Mouse (Mus musculus) G1E (cell line): ENCODE data around the gene Psmd13. TPM values are rescaled to one million over a fixed set of nuclear protein-coding genes. Genes with fewer than 3 reads are reported as not detected.
A peak's percentile ranks its signal among the peaks of the same experiment; 100 is the strongest.

ENCODE experiments used
- ATAC-seq: 2 replicates; pipeline ENCODE4 v1.8.0; 2016; ENCODE audit warnings: mild to moderate bottlenecking; ENCODE audit not compliant: insufficient number of reproducible peaks, poor library complexity, low FRiP score, severe bottlenecking; ENCODE audit errors: extremely low read depth
- DNase-seq: peaks from one replicate; pipeline ENCODE4 v3.0.0; 2012; ENCODE audit warnings: low spot score
- H3K27me3 ChIP-seq: 2 replicates; pipeline ENCODE4 v1.6.1; 2012; ENCODE audit warnings: mild to moderate bottlenecking, low read length, inconsistent platforms; ENCODE audit not compliant: insufficient read depth
- H3K36me3 ChIP-seq: replicated peaks from 2 replicates; pipeline ENCODE3; 2012; ENCODE audit warnings: mild to moderate bottlenecking, inconsistent platforms
- H3K4me1 ChIP-seq: 2 replicates; pipeline ENCODE4 v1.6.1; 2012; ENCODE audit warnings: low read depth, low read length, inconsistent platforms, mixed read lengths; ENCODE audit not compliant: insufficient read depth
- H3K4me3 ChIP-seq: 2 replicates; pipeline ENCODE4 v1.5.1; 2012; ENCODE audit warnings: low read depth, mild to moderate bottlenecking, inconsistent platforms, low read length, moderate library complexity, mixed read lengths
- H3K9me3 ChIP-seq: replicated peaks from 2 replicates; pipeline ENCODE4 v1.6.1; 2012; ENCODE audit warnings: inconsistent platforms
- CTCF ChIP-seq: IDR thresholded peaks from 2 replicates; pipeline ENCODE4 v1.5.1; 2012; ENCODE audit warnings: low read depth, low read length, inconsistent platforms, mixed read lengths
- GATA1 ChIP-seq: IDR thresholded peaks from 2 replicates; pipeline ENCODE4 v1.6.1; 2012; ENCODE audit warnings: borderline replicate concordance, low read length, inconsistent platforms, mixed read lengths
- GATA2 ChIP-seq: IDR thresholded peaks from 2 replicates; pipeline ENCODE4 v1.6.1; 2012; ENCODE audit warnings: low read depth, low read length, inconsistent platforms, borderline replicate concordance
- POLR2AphosphoS5 ChIP-seq: IDR thresholded peaks from 2 replicates; pipeline ENCODE4 v1.6.1; 2012; ENCODE audit warnings: low read depth, low read length, inconsistent platforms; ENCODE audit not compliant: insufficient replicate concordance
- TAL1 ChIP-seq: conservative IDR thresholded peaks from 2 replicates; pipeline ENCODE4 v1.6.1; 2012; ENCODE audit warnings: low read depth, low read length, inconsistent platforms, mixed read lengths
- polyA plus RNA-seq: library from polyadenylated mRNA; stranded (reverse); fragments of >175 nt; gene quantifications from 2 replicates; pipeline ENCODE4 v1.2.3, GENCODE M21; 2012
- total RNA-seq, 2 experiments: library from RNA; stranded (forward) in 1 of 2; stranded (reverse) in 1 of 2; fragments of 200-1000 nt in 1 of 2; fragments of >200 nt in 1 of 2; fragmentation: Nextera tagmentation in 1 of 2; gene quantifications; 2 replicates each; pipeline ENCODE4 v1.2.3; 2014 to 2017

The Psmd13 gene
- total and polyA plus RNA-seq, 3 experiments = 70.1 to 195 (median 93.7) TPM

DNA sequence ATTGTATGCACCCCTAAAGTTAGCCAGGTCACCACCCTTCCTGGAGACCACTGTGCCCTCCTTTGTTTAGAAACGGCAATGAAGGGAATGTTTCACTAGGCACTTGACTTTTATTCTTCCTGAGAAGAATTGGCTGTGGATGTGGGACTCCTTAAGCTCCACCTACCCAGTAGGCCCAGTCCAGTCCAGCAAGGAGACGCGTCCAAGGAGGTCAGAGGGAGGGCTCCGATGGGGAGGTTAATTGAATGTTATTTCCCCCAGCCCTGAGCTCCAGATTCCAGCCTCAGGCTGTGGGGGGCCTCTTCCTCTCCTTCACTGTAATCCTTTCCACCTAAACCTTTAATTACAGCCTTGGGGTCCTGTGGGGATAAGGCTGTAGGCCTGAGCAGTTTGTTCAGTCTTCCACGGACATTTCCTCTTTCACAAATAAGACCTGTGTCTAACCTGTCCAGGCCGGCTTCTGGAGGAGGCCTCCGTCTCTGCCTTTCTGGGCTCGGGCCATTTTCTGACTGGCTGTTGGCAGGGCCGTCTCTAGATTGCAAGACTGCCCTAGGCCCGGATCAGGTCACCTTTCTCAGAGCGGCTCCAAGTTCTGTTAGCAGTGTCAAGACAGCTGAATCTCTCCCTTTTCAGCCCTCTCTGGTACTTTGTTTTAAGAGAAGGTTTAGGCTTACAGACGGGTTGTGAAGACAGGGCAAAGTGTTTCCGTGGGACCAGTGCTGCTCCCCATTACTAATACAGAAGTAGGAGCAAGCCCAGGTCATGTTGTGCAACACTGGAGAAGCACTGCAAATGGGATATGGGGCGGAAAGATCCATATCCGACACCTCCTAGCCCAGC lies 20.5 kb downstream of the Psmd13 start:
- Histone ChIP-seq H3K9me3 (no peaks in the 10 kb centered on the region), H3K27me3 (peaks cover 14% of the 10 kb centered on the region; the same call in 1 of the 2 replicates), H3K4me3 (no peak overlapping the region), H3K36me3 (peaks cover 37% of the 10 kb centered on the region), H3K4me1 (0 out of 2 replicates have a peak, but pooled peaks cover 6% of the 10 kb centered on the region)
- ATAC-seq (no peak), DNase-seq (no peak)
- no peak for TF ChIP-seq GATA2
- TF ChIP-seq TAL1 = no peak
- TF ChIP-seq POLR2AphosphoS5 = no peak
- no peak for TF ChIP-seq GATA1
- TF ChIP-seq CTCF = no peak

DNA sequence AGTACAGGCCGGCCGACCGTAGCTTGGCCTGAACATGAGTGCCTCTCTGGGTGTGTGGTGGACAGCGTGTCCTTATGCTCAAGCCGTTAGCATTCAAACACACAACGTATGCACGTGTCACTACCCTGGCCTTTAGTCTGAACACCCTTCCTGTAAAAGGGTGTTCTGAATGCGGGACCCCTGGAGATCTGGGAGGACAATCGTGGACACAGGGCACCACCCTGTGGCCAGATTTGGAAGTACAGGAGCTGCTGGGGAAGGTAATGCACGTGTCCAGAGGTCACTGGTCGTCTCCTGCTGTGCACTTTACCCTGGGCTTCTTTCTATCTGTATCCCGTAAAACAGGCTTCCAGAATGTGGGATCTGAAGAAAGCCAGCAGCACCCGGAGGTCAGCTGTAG lies 21.4 kb downstream of the Psmd13 start:
- TF ChIP-seq CTCF (peak; percentile 91), GATA2 (no peak)
- H3K4me1 ChIP-seq = 0 out of 2 replicates have a peak, but pooled peaks cover 6% of the 10 kb centered on the region
- H3K9me3 ChIP-seq = no peaks in the 10 kb centered on the region
- peaks cover 14% of the 10 kb centered on the region; the same call in 1 of the 2 replicates for H3K27me3 ChIP-seq
- peak; percentile 71 for DNase-seq
- ATAC-seq = peak; percentile 34; the same call in 1 of the 2 replicates
- peaks cover 28% of the 10 kb centered on the region for H3K36me3 ChIP-seq
- no peak overlapping the region for H3K4me3 ChIP-seq

DNA sequence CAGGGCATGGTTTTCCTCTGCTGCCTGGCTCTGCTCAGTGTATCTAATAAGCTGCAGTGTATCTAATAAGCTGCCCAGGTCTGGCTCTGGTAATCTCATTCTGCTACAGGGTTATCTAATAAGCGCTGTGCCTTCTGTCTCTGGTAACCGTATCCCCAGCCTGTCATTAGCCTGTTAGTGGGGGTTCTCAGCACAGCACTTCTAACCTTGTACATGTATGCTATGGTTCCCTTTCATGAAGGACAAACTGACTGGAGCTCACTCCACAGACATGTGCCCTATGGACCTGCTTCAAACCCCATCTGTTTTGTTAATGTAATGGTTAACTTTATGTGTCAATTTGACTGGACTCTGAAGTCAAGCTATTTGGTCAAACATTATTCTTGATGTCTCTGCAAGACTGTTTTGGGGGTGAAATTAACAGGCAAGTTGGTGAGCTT lies 23.9 kb downstream of the Psmd13 start:
- Histone ChIP-seq H3K27me3 (peaks cover 16% of the 10 kb centered on the region; the same call in 1 of the 2 replicates), H3K9me3 (no peaks in the 10 kb centered on the region), H3K36me3 (peaks cover 4% of the 10 kb centered on the region), H3K4me1 (peaks cover 16% of the 10 kb centered on the region), H3K4me3 (no peak overlapping the region)
- TF ChIP-seq CTCF = no peak
- no peak for TF ChIP-seq TAL1
- TF ChIP-seq POLR2AphosphoS5 = no peak
- no peak for TF ChIP-seq GATA2
- no peak for TF ChIP-seq GATA1
- no peak for ATAC-seq
- DNase-seq = no peak

DNA sequence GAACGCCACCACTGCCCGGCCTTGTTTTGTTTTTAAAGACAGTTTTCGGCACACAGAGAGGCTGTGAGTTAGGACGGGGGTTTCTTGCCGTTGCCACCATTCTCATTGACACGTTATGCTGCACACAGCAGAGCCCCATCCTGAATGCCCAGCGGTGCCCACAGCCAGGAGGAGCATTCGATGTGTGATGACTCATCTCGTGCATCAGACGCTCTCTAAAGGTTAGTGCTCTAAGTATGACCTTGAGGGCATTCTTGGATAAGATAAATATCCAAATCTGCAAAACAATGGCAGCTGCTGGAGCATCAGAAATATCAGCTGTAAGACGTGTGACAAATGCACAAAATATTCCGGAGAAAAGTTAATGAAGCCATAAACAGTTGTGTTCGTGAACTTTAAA lies 25.4 kb downstream of the Psmd13 start:
- ATAC-seq (no peak), DNase-seq (no peak)
- no peak for TF ChIP-seq GATA2
- TF ChIP-seq POLR2AphosphoS5 = no peak
- Histone ChIP-seq H3K4me3 (no peak overlapping the region), H3K36me3 (no peaks in the 10 kb centered on the region), H3K27me3 (peaks cover 16% of the 10 kb centered on the region; the same call in 1 of the 2 replicates), H3K9me3 (no peaks in the 10 kb centered on the region), H3K4me1 (peaks cover 22% of the 10 kb centered on the region)

DNA sequence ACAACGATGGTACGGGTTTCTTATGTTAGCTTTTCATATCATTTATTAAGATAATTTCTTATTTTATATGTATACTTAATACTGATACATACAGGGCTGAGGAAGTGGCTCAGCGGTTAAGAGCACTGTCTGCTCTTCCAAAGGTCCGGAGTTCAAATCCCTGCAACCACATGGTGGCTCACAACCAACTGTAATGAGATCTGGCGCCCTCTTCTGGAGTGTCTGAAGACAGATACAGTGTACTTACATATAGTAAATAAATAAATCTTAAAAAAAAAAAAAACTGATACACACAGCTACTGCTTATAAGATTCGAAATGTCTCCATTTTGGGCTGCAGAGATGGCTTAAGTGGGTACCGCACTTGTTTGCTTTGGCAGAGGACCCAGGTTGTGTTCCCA lies 25.9 kb downstream of the Psmd13 start:
- DNase-seq = no peak
- H3K4me3 ChIP-seq = no peak overlapping the region
- peaks cover 28% of the 10 kb centered on the region for H3K4me1 ChIP-seq
- H3K27me3 ChIP-seq = peaks cover 22% of the 10 kb centered on the region
- TF ChIP-seq GATA1 (no peak), POLR2AphosphoS5 (no peak), GATA2 (no peak), CTCF (no peak), TAL1 (no peak)
- no peaks in the 10 kb centered on the region for H3K9me3 ChIP-seq
- no peaks in the 10 kb centered on the region for H3K36me3 ChIP-seq
- ATAC-seq = no peak

DNA sequence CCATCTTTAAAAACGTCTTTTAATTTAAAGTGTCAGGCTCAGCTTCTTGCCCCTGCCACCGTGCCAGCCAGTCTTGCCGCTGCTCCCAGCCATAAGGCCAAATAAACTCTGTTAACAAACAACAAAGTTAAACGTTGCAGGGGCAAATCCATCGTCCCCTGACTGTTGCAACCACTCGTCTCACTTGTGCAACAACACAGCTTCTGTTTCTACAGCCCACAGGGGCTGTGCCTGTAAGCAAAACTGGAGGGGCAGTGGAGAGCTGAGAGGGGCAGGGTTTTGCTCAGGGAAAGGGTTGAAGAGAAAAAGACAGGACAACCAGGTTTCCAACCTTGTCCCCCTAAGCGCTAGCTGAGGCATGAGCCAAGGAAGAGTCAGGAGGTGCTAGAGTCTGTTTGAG lies 26.4 kb downstream of the Psmd13 start:
- no peak overlapping the region for H3K4me3 ChIP-seq
- peaks cover 33% of the 10 kb centered on the region for H3K4me1 ChIP-seq
- DNase-seq = no peak
- H3K27me3 ChIP-seq = peaks cover 22% of the 10 kb centered on the region
- no peak for ATAC-seq
- H3K36me3 ChIP-seq = no peaks in the 10 kb centered on the region
- TF ChIP-seq GATA2 (no peak), CTCF (no peak), POLR2AphosphoS5 (no peak), GATA1 (no peak), TAL1 (no peak)
- H3K9me3 ChIP-seq = no peaks in the 10 kb centered on the region
